Mouse (Mus musculus): Measurements from ENCODE around the gene Ttc27.

The Ttc27 gene

DNA sequence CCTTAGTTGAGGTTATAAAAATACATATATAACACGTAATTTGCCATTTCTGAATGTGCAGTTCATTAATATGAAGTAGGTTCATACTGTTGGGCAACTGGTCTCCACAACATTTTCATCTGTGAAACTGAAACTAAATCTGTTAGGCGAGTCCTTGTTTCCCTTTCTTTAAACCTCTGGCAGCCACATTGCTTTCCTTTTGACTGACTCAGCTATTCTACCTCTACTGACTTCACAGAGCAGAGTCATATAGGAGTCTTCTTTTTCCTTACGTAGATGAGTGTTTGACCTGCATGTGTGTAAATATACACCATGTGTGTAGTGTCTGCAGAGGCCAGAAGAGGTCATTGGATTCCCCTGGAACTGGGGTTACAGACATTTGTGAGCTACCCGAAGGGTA is 85.2 kb downstream of the Ttc27 start:
- POLR2A ChIA-PET, result interaction anchor here in 1 of 4 experiments (0.6 to 0.7 kb wide), 2 partner anchors 14 to 33 kb away, joined by 3 read pairs; no protein-coding TSS in a partner anchor
- CTCF ChIA-PET, result no interaction called here

DNA sequence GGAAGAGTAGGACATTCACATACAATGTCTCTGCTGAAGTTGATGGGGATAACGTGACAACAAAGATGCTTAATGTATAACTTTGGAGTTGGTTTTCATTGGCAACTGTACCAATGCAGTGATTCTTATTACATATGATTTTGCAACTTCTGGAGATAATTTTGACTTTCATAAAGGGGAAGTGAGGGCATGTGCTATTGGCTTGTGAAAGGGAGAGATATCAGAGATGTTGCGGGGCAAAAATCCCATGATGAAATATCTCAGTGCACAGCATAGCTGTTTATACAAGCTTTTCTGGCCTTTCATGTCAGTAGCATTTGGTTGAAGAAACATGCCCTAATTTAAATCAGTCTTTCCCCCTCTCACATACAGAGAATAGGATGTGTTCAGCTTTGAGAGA is 86.3 kb downstream of the Ttc27 start:
- ChIA-PET POLR2A (interaction anchor here in 1 of 4 experiments (1.1 kb wide), 1 partner anchor 18 kb away, joined by 3 read pairs; no protein-coding TSS in a partner anchor), CTCF (interaction anchor here in 2 of 4 experiments (0.6 kb wide), 2 partner anchors 52 to 274 kb away, joined by 3 to 4 read pairs; no protein-coding TSS in a partner anchor)

DNA sequence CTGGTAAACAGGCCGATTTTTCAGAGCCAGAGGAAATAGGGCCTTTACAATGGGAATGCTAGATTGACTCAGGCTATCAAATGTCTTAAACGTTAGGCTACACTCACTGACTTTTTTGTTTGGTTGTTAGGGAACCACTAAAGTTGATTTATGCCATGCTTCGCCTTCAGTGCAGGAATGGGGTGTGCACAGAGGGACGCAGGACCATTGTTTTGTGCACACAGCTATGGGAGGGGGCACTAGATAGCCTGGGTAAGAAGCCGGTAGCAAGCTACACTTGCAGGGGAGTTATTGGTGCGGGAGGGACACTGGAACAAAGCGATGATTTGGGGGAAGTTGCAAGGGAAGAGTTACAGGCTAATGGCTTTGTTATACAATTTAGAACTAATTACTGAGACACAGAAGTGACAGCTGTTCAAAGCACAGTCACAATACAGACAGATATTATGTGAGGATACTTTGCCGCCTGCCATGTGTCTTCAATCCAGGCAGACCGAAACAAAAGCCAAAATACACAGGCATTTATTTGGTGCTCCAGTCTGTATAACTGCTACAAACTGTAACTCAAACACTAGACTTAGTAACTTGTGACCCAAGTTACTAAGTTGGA is 86.9 kb downstream of the Ttc27 start:
- ChIA-PET POLR2A (interaction anchor here in 1 of 4 experiments (1.1 to 1.7 kb wide), 2 partner anchors 10 to 18 kb away, joined by 3 to 4 read pairs; no protein-coding TSS in a partner anchor), CTCF (interaction anchor here in 2 of 4 experiments (0.6 kb wide), 2 partner anchors 53 to 273 kb away, joined by 3 to 4 read pairs; no protein-coding TSS in a partner anchor)

DNA sequence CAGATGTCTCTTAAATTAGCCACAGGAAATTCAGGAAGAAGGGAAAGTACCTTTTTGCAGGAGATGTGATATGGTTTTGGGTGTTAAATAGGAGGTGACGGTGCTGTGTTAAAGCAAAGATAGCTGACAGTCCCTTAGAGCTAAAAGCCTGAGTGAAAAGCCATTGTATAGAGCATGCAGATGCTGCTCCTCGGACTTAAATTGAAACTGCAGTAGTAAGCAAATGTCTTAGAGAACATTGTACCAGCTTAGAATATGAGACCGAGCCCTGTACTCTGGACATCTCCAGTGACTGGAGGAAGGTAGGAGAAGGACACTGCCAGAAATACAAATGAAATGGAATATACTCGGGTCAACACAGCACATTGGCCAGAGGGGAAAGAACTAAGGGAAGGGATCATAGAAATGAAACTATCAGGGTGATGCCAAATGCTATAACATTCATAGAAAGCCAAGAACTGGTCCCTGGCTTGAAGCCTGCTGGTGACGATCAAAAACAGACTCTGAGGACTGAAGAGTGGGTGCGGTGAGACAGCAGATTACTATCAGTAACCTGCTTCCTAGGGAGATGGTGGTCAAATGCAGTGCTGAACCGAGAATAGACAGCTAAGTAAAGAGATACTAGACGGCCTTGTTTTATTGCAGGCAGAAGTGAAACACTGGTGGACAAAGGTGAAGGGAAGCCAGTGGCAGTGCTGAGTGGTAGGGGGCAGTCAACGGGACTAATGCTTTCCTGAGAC is 90.1 kb downstream of the Ttc27 start:
- ChIA-PET CTCF (interaction anchor here in 1 of 4 experiments (1.1 kb wide), 1 partner anchor 268 kb away, joined by 3 read pairs; no protein-coding TSS in a partner anchor), POLR2A (no interaction called here)

DNA sequence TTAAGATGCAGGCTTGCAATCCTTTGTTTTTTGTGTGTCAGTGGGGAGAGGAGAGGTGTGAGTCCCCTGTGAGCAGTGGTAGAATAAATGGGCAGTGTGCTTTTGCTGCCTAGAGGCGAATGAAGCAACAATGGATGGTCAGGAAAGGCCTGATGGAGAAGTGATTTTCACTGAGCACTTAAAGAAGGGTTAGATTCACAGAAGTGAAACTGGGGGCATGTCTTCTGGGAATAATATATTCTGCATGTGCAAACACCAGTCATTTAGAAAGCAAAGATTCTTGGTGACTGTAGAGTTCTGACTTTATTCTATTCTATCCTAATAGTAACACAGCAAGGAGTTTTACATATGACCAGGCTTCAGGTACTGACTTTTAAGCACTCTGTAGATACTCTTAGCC is 90.8 kb downstream of the Ttc27 start:
- ChIA-PET POLR2A (interaction anchor here in 1 of 4 experiments (1.1 kb wide), 1 partner anchor 39 kb away, joined by 3 read pairs; no protein-coding TSS in a partner anchor), CTCF (interaction anchor here in 1 of 4 experiments (1.1 kb wide), 1 partner anchor 267 kb away, joined by 3 read pairs; no protein-coding TSS in a partner anchor)

DNA sequence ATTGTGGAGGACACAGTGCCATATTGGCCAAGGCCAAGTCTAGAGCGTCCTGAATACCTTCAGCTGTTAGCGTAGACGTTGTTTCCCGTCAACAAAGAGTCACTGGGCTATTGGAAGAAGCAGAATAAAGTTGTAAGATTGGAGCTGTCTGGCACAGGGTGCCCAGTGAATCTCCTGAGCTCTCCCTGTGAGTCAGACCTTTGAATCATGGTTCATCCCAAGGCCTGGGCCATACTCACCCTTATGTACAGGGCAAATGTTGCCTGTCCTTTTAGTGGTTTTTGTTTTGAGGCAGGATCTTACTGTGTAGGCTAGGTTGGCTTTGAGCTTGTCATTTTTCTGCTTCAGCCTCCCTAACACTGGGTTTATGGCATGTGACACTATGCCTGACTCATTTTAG is 91.4 kb downstream of the Ttc27 start:
- POLR2A ChIA-PET, result interaction anchor here in 1 of 4 experiments (1.1 kb wide), 1 partner anchor 39 kb away, joined by 3 read pairs; no protein-coding TSS in a partner anchor
- CTCF ChIA-PET, result interaction anchor here in 2 of 4 experiments (1.1 to 1.3 kb wide), 2 partner anchors 266 to 561 kb away, joined by 3 read pairs; no protein-coding TSS in a partner anchor

DNA sequence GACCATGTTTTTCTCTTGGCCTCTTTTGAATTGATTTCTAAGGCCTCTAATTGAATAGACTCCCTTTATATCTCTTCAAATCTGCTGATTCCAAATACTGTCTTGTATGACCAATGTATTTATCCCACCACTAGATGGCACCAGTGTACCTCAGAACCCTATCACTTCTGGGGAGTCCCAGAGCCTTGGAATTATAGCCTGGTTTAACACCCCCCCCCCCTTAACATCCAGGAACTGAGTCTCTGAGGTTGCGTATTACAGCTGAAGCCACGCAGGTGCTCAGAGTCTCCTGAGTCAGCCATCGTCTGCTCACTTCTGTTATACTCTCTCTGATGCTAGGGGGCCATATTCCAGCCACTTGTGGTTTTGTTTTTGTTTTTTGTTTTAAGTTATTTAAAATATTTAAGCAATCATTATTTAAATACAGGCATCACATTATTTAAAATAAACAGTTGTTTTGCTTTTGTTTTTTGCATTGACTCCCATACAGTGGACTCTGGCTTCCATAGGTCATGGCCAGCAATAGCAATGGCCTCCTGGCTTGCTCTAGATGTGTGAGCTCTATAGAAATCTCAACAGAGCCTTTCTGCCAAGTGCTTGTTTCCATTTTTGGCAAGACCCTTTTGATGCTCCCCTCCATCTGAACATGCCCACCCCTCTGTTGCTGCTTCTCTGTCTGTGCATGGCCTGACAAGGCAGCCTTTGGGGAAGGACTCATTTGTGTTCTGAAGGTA is 93.5 kb downstream of the Ttc27 start:
- POLR2A ChIA-PET, result interaction anchor here in 3 of 4 experiments (0.6 to 1.1 kb wide), 3 partner anchors 136 to 195 kb away, joined by 3 to 8 read pairs (median 3); partner anchors contain the start of gene Ltbp1 (in 2 of the 3)
- CTCF ChIA-PET, result interaction anchor here (0.6 to 2.4 kb wide), 30 partner anchors 9 to 561 kb away, joined by 3 to 20 read pairs (median 4); partner anchors contain the start of genes Ltbp1 (in 3 of the 4) and Slc30a6 (in 1 of the 4)

DNA sequence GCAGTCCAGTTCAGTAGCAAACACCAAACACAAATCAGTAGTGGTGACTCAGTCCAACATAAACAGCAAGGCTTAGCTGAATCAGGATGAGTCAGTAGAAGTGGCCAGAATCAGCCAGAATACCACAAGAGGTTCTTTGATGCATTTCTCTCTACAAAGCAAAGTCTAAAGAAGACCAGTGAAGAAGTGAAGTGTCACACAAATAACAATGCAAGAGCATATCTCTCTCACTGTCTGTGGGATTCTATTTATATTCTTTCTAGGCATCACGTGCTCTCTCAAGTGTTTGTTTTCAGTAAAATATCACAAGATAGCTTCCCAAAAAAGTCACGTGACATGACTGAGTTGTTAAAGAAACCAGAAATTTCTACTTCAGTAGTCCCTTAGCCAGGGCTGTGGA is 102.2 kb downstream of the Ttc27 start:
- ChIA-PET POLR2A (interaction anchor here in 1 of 4 experiments (0.8 to 1.3 kb wide), 2 partner anchors 9 to 46 kb away, joined by 3 read pairs; no protein-coding TSS in a partner anchor), CTCF (interaction anchor here in 1 of 4 experiments (0.6 kb wide), 1 partner anchor 9 kb away, joined by 10 read pairs; no protein-coding TSS in a partner anchor)

DNA sequence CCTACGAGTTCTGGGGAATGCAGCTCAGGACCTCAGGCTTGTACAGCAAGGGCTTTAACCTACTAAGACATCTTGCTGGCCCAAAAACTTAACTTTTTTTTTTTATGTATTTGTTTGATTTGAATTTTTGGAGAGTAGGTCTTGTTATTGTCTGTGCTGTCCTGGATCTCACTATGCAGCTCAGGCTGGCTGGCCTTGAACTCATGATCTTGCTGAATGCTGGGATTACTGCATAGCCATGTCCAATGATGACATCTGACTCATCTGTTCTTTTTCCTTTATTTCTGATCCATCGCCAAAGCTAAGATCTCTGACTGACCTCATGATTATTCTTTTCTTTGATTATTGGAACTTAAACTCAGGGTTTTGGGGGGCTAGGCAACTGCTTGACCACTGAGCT is 113.3 kb downstream of the Ttc27 start:
- CTCF ChIA-PET, result interaction anchor here in 1 of 4 experiments (0.8 kb wide), 1 partner anchor 20 kb away, joined by 3 read pairs; no protein-coding TSS in a partner anchor
- POLR2A ChIA-PET, result interaction anchor here in 1 of 4 experiments (0.6 kb wide), 1 partner anchor 396 kb away, joined by 3 read pairs; no protein-coding TSS in a partner anchor

DNA sequence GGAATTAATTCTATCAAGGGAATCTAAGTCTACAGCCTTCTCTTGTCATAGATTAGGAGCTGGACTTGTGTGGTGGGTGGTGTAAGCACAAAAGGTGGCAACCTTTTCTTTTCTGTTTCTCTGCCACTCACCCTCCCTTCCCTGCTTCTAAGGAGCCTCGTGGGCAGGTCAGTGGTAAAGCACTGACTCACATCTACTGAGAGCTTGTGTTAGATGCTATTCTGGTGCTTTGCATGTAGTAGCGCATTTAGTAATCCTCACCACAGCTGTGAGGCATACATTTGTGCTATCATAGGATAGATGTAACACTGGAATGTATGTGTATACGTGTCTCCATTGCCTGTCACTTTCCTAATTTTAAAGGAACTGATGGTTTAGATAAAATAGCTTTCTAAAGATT is 124.2 kb downstream of the Ttc27 start:
- POLR2A ChIA-PET, result no interaction called here
- CTCF ChIA-PET, result interaction anchor here in 1 of 4 experiments (0.6 kb wide), 1 partner anchor 120 kb away, joined by 4 read pairs; no protein-coding TSS in a partner anchor

DNA sequence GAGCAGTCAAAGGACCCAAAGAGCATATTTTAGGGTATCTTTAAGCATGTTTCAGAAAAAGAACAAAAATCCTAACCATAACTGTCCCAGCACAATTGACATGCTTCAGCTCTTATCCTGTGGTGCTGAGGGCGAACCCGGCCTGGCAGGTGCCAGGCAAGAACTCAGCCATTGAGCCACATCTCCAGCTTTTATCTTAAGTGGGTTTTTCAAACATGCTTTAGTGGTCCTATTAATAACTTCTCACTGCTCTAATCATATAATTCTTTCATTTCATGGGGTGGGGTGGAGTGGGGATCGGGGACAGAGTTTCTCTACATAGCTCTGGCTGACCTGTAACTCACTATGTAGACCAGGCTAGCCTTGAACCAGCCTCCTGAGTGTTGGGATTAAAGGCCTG is 125.1 kb downstream of the Ttc27 start:
- POLR2A ChIA-PET, result no interaction called here
- CTCF ChIA-PET, result no interaction called here

DNA sequence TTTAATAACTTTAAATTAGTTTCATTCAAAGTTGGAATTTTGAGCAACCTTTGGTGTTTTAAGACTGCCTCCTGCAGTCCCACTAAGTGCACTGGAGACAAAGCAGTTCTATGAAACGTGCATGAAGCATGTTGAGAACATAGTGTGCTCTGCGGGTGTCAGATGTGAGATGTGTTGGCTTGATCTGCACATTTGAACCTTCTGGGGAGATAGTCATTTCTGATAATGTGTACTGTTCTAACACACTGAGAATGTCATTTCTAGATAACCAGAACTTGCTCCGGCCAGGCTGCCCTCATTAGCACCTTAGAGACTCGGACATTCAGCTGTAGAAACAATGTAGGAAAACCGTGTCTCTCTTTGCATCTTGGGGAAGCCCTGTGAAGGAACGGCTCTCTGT is 126.0 kb downstream of the Ttc27 start:
- CTCF ChIA-PET, result interaction anchor here in 1 of 4 experiments (0.6 kb wide), 1 partner anchor 241 kb away, joined by 3 read pairs; no protein-coding TSS in a partner anchor
- POLR2A ChIA-PET, result no interaction called here

DNA sequence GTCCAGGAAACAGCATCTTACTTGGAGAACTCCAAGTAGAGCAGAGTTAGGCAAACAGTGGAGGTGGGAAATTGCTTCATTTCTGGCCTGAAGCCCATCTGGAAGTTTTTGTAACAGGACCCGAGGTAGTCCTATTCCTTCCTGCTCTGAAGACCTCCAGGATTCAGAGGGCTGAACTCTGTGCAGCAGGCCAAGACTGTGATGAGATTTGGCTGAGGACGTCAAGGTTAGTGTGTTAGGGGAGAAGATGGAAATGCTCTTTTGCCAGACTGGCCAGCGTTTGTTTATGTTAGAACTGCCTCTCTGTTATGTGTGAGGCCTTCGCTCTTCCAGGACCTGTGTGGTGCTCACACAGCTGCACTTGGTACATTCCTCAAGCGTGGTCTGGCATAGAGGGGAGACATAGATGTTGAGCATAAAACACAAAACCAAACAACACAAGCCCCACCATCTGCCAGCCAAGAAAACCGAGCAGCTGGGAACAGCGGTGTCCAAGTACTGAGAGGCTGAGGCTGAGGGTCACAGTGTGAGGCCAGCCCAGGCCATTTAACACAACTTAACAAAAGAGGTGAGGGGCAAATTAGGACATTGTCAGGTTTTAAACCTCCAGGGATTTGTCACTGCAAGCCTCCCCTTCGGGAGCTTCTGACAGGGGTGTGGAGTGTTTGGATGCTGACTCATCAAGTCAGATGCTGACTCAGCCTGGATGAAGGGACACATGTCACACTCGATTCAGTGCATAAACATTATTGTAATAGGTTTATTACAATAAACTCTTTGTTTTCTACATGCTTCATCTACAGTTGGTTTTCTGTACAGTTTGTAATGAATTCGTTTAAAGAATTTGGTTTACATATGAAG is 128.7 kb downstream of the Ttc27 start:
- ChIA-PET CTCF (interaction anchor here in 1 of 4 experiments (0.6 kb wide), 1 partner anchor 460 kb away, joined by 3 read pairs; no protein-coding TSS in a partner anchor), POLR2A (interaction anchor here in 1 of 4 experiments (1.2 kb wide), 1 partner anchor 159 kb away, joined by 3 read pairs; the partner anchor contains the start of gene Ltbp1)

DNA sequence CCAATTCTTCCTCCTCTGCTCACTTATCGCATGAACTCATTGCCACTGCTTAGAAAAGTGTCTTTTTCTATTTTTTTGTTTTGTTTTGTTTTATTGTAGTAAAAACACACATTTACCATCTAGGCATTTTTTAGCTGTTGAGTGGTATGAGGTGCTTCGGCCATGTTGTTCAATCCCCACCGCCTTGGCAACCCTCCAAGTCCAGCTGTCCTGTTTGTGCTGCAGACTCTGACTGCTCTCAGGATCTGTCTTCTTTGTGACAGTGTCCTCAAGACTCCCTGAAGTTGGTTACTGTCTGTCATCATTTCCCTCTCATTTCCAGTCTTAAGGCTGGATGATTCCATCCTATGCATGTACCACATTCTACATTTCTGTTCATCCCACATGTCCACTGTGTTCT is 132.7 kb downstream of the Ttc27 start:
- ChIA-PET POLR2A (interaction anchor here in 1 of 4 experiments (0.7 kb wide), 1 partner anchor 235 kb away, joined by 7 read pairs; no protein-coding TSS in a partner anchor), CTCF (no interaction called here)

DNA sequence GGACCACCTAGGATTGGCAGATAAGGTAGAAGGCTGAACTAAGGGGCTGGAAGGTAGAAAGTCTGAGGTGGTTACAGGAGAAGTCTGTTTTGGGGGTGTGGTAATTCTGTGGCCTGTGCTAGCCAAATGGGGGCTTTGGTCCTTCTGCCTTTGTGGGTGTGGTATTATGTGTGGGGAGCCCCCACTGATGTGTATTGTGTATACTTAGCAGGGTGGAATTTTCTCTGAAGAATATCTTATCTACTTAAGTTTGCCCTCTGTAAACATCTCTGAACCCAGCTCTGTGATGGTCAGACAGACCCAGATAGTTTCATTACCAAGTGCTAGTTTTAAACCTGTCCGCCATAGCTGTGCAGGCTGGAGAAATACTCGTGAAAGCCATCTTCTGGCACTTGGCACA is 141.8 kb downstream of the Ttc27 start:
- POLR2A ChIA-PET, result interaction anchor here in 2 of 4 experiments (0.6 kb wide), 2 partner anchors 22 to 110 kb away, joined by 3 to 4 read pairs; no protein-coding TSS in a partner anchor
- CTCF ChIA-PET, result no interaction called here

DNA sequence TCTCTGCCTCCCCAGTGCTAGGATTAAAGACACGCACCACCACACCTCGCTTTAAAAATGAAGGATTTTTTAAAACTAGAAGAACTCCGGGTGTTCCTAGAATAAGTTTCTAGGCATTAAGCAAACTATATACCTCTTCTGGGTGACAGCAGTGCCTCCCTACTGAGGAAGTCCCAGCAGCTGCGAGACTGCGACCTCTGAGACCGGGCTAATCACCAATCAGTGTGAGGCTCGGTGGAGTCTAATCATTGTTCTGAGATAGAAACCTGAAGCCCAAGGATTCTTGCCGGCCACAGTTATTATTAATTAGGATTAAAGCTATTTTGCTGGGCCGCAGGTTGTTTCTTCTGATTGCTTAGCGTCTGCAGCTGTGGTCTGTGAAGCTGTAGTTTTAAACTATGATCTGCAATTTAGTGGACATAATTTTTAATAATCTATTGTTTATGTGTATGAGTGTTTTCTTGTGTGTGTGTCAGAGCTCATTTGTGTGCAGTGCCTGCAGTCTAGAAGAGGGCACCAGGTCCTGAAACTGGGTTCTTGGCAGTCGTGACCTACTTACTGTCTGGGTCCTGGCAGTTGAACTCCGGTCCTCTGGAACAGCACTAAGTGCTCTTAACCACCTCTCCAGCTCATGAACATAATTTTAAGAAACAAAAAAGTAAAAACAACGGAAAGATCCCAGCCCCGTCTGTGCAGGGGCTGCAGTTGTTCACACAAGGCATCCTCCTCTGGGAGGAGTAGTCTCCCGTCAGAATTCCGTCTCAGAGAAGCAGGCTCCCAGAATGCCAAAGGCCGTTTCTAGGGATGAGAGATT is 142.9 kb downstream of the Ttc27 start:
- ChIA-PET CTCF (no interaction called here), POLR2A (interaction anchor here in 1 of 4 experiments (0.7 kb wide), 1 partner anchor 11 kb away, joined by 3 read pairs; no protein-coding TSS in a partner anchor)

DNA sequence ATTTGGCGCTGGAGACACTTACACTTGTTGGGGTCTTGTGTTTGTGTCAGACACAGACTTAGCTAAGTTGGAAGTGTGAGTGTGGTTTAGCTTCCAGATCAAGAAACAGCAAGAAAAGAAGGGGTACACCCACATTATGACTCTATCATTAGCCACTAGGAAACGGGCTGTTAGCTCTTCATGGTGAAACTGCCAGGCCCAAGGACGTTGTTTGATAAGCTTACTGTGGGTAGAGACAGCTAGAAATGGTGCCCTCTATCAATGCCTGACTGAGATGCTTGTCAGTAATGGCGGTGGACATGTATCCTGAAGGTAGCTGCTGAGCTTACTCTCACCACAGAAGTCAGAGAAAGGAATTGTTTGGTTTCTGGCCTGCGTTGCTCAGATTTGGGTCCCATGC is 146.3 kb downstream of the Ttc27 start:
- POLR2A ChIA-PET, result interaction anchor here in 2 of 4 experiments (1.0 to 1.6 kb wide), 3 partner anchors 10 to 336 kb away, joined by 3 to 6 read pairs (median 3); partner anchors contain the start of gene Birc6 (in 1 of the 2)
- CTCF ChIA-PET, result no interaction called here
